Mouse (Mus musculus) layer of hippocampus, adult 6 months (tissue): ENCODE measurements around the gene Kir3dl2. TPM values are rescaled to one million over a fixed set of nuclear protein-coding genes. Genes with fewer than 3 reads are reported as not detected.

Source experiments
- long read RNA-seq, 2 experiments: library from polyadenylated mRNA; unstranded; transcript quantifications; one replicate each; pipeline ENCODE4 v2.0.0; 2019 to 2020
- polyA plus RNA-seq: library from polyadenylated mRNA; unstranded; fragments of <200 nt; fragmentation: Nextera tagmentation; gene quantifications from 2 replicates; pipeline ENCODE4 v1.2.3, GENCODE M21; 2021

Kir3dl2 gene
- 0.33 TPM in 1 of 2 replicates, not detected in the other for polyA plus RNA-seq
- long read RNA-seq, experiment 1, result 0 reads
- long read RNA-seq, experiment 2, result 0 reads

DNA sequence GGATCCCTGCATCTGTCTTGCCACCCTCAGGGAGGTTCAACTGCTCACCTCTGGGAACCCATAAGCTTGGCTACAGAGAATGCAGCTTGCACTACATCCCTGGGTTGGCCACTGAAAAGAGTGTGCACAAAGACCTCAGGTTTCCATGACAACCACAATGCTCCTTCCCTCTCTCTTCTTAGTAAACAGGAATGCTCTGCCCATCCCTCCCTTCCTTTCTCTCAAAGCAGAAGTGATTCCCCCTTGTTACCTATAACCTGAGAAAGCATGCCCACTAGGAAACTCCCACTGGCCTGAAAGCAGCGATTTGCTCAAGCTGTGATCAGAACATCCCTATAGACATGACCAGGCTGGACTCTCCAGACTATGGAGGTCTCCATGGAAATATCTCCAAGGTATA lies at the start of gene Kir3dl2:
Gene Kir3dl2 (minus strand): TSS at position 101 of the 400 bp plus-strand sequence.

DNA sequence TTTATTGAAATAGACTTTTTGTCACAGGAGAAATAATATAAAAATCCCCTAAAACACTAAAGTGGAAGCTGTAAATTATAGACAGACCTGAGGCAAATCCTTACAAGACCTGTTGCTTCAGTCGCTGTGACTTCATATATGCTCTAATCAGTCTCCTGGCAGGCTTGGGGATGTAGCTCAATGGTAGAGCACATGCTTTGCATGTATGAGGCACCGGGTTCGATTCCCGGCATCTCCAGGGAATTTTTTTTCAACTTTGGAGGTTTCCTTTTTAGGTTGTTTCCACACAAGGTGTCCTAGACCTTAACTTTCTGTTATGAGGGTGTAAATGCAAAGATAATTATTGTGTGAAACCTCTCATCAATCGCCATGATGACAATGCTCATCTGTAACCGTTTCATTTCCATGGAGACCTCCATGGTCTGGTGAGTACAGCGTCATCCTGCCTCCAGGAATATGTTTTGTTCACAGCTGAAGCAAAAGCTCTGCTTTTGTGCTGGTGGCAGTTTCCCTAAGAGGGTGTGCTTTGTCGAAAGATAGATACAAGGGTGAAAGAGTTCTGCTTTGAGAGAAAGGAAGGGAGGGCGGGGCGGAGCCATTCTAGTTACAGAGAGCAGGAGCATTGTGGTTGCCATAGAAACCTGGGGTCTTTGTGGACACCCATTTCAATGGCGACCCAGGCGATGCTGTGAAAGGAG lies 46.5 kb upstream of the Kir3dl2 start, which contains the start of gene Tceal3:
Gene Tceal3 (plus strand): TSS at position 644 of the 698 bp plus-strand sequence.

GRCm38 (mm10) chrX:136517699-136518098 lies 26.2 kb downstream of the Kir3dl2 start, which contains the start of gene Kir3dl1:
TSS of gene Kir3dl1 (plus strand) at chrX:136517999.

Other genes starting within 250 kb of the Kir3dl2 start
- gene Kir3dl1, start 26.1 kb downstream of the Kir3dl2 start, polyA plus RNA-seq, result not detected in 2 replicates
- 164 and 174 TPM in 2 replicates for gene Tceal3, start 46.8 kb upstream of the Kir3dl2 start, polyA plus RNA-seq
- 28.8 and 31.3 TPM in 2 replicates for gene Tceal1, start 163.9 kb upstream of the Kir3dl2 start, polyA plus RNA-seq
- 188 and 193 TPM in 2 replicates for gene Morf4l2, start 199.6 kb upstream of the Kir3dl2 start, polyA plus RNA-seq
- gene Glra4, start 236.1 kb upstream of the Kir3dl2 start, polyA plus RNA-seq, result 0.15 and 0.18 TPM in 2 replicates